Mouse (Mus musculus) brain, embryonic 14.5 days (tissue): Measurements from ENCODE around the gene Ap1g2.

ENCODE experiments used
- CTCF ChIP-seq: fragments of 200-500 bp; IDR thresholded peaks from 2 replicates; pipeline ENCODE4 v1.5.1; 2012; ENCODE audit warnings: inconsistent platforms, mild to moderate bottlenecking, moderate library complexity, borderline replicate concordance; ENCODE audit not compliant: insufficient read depth, insufficient read length; ENCODE audit errors: extremely low read depth
- POLR2A ChIP-seq: fragments of 200-500 bp; IDR thresholded peaks from 2 replicates; pipeline ENCODE4 v1.6.1; 2012; ENCODE audit warnings: mild to moderate bottlenecking, inconsistent platforms, borderline replicate concordance; ENCODE audit not compliant: poor library complexity, insufficient read depth, insufficient read length, severe bottlenecking; ENCODE audit errors: extremely low read depth

DNA sequence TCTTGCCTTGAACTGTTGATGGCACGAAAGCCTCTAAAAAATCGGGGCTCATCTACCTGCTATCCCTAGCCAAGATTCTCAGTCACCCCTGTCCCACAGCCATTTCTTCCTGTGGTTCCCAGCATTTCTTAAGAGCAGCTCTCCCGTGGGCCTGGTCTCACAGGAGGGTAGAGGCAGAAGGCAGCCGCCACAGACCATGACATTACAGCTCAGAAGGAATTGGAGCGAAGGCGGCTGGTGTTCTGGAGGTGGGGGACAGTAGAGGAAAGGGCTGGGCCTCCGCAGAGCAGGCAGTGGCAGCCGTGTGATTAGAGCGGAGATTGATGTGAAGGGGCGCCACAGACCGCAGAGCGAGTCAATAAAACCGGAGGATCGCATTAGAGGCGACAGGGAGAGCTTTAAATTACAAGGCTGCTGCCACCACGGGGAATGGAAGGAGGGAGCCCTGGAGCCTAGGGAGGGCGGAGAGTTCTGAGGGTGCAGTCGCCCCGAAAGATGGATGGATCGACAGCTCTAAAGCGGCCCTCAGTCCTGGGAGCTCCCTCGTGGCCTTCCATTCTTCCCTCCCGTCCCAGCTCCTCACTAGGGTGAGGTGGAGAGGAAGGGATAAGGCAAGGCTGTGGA lies 27.9 kb downstream of the Ap1g2 start:
- TF ChIP-seq CTCF (no peak), POLR2A (no peak)
